Mouse (Mus musculus): Measurements from ENCODE around the gene Akap12.

DNA sequence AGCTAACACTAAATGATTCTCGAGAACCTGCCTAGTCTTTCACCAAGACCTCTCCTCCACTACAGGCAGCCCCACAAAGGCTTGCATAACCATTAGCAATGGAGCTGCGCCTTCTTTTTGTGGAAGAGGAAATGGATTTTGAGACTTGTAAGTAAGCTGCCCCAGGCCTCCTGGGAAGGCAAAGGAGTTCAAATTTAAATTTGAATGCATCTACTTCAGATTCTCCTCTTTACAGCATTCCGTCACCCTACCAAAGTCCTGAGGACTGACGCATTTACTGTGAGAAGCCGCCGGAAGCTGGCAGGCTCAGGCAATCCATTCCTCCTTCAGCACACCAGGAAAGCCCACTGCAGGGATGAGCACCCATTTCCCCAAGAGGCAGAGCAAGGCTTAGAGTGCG is 109.1 kb downstream of the Akap12 start:
- TF ChIP-seq POLR2A (IDR thresholded peaks at IDR 0.05; ENCODE audit: borderline replicate concordance, low read depth, low read length) (no peak), CTCF (IDR thresholded peaks at IDR 0.05; ENCODE audit: low read depth, low read length) (no peak)

Data from bone marrow macrophage, adult 2 months (primary cell).